Mouse (Mus musculus): ENCODE results near the gene Csmd2.

Csmd2 gene

DNA sequence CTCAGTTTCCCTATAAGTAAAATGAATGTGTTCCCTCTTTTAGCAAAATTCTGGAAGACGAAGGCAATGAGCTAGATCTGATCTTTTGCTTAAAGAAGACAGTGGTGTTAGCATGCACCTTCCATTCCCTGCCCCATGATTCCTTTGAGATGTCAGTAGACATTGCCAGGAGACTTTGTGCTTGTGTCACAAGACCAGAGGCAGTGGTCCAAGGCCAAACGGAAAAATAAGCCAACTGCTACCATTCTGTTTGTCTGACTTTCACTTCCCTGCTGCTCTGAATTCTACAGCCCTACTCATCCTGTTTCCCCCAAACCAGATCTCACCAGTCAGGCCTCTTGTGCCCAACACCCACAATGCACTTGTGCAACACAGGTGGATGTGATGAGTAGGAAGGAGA lies 427.1 kb downstream of the Csmd2 start:
- DNase-seq (ENCODE audit: low read depth, low spot score), result no peak

DNA sequence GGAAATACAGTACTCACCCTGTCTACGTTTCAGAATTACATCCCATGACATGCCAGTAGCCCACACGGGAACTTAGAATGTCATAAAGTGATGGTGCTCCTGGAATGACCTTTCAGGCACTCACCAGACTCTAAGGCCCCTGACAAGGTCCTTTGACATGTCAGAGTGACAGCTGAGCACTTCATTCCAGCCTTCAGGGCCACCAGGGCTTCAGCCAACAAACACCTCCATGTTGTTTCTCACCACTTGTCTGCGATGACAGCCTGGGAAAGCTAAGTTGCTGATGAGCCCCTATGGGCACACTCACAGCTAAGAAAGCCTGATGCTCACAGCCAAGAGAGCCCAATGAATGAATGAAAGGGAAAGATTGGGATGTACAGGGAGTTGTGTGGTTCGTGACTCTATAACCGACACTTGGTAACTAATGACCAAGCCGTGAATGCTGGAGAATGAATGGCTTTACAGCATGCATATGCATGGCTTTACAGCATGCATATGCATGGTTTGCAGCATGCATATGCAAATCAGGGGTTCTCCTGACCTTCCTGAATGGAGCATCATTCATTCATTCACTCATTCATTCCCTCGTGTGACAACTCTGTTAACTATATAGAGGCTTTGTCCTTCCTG lies 432.4 kb downstream of the Csmd2 start:
- no peak for DNase-seq (ENCODE audit: low read depth, low spot score)

DNA sequence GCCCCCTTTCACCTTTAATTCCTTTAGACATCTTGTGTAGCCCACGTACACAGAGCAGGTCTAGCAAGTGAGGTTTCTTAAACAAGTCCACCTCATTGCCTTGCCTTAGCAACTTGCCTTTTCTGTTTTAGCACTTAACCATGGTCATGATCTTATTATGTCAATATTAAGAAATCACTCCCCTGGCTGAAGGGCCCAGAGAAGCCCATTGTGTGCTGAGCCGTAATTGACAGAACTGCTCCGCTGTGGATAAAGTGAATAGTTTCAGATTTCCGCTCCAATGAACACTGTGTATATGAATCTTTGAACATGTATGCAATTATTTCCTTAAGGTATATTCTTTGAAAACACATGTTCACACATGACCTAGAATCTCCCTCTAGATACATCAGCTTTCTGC lies 434.8 kb downstream of the Csmd2 start:
- no peak for DNase-seq (ENCODE audit: low read depth, low spot score)

DNA sequence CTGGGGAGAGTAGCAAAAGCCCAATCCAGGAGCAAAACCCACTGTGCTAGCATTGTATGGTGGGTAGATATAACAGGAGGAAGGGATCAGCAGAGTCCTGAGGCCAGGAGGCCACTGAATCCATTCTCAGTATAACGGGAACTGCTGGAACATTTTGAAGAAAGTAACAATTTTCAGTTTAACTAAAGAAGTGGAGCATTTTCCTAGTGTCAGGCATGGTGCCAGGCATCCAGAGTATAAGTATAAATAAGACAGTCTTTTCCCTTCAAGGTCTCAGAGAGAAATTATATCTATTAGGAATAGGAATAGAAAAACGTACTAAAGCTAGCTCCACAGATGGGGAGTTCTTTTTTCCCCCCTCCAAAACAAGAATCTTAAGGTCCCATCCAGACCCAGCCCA lies 437.7 kb downstream of the Csmd2 start:
- DNase-seq (ENCODE audit: low read depth, low spot score), result no peak

DNA sequence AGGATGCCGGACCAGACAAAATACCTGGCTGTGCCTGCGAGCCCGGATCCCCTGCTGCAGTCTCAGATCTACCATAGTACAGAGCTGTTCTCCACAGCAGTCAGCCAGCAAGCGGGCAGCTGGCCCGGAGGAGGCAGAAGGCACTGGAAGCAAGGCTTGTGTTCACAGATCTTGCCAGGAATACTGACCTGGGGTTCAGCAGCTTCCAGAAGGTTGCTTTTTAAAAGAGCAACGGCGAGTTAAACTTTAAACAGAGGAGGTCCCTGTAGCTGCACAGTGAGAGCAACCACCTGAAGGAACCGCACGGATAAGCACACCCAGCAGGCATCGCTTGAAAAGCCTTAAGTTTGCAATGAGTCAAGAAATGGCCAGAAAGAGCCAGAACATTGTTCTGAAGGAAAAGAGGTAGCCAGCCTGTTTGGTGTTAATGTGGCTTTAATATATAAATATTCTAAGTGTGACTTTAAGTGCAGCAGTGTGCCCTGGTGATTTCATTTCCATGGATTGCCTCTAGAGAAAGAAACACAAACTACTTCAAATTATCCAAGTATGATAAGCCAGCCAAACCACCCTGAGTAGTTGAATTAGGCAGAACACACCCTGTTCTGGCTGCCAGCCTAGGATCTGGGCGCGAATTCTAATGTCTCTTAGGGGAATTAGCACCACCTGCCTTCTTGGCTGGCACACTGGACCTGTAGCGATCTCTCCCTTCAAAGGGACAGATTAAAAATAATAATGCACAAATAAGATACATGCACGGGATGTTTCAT lies 439.8 kb downstream of the Csmd2 start:
- DNase-seq (ENCODE audit: low read depth, low spot score), result no peak

DNA sequence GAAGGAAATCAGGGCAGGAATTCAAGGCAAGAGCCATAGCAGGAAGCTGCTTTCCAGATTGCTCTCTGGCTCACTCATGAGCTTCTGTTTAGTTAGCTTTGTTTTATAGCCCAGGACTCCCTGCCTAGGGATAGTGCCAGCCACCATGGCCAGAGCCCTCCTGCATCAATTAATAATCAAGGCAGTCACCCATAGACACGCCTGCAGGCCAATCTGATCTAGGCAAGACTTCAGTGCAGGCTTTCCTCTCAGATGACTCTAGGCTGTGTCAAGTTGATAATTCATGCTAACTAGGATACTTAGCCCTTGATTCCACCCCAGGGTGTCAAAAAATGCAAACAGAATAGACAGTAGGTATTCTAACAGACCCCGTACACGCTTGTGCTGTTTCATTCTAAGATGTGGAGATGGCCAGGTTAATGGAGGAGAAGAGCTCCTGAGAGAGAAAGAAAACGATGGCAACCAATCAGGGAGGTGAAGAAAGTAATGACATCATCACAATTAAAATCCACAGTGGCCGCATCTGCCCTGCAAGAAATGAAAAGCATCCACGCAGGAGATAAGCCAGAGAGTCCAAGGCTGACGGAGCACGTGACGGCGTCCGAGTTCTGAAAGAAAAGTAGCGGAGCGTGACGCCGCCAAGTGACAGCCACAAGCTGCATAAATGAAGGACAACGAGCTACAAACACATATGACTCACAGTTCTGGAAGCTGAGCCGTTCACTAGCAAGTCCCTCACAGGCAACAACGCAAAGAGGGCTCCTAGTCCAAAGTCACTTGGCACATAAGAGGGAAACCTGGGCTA lies 440.8 kb downstream of the Csmd2 start:
- no peak for DNase-seq (ENCODE audit: low read depth, low spot score)

DNA sequence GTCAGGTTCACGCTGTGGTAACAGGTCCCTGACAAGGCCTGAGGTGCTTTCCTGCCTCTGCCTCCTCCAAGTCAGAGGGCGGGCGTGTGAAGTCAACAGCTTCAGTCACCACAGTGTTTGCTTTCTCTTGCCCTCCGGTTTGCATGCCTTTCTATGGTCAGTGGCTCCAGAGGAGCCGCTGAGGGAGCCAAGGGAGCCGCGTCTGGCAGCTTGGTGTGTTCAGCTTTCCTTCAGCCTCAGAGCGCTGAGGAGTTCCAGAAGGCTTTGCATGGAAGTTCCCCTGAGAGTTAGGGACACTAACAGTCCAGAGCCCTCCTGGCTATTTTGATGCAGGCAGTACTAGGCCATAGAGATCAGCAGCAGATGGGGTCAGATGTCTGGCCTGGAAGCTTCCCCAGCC lies 441.9 kb downstream of the Csmd2 start:
- DNase-seq (ENCODE audit: low read depth, low spot score), result no peak

DNA sequence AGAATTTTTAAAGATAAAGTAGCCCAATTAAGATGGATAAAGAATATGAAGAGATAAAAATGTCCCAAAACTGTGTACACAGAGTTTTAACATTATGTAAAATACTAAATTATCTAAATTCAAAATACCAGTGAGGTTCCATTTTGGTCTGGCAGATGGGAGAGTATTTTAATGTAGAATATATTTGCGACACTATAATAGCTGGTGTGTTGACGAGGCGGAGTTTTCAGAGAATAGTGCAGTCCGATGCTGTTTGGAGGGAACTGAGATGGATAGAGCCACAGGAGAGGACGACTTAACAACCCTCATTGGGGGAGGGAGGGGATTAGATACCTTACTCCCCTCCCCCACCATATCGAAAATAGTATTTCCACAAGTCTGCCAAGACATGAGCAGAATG lies 452.9 kb downstream of the Csmd2 start:
- no peak for DNase-seq (ENCODE audit: low read depth, low spot score)

DNA sequence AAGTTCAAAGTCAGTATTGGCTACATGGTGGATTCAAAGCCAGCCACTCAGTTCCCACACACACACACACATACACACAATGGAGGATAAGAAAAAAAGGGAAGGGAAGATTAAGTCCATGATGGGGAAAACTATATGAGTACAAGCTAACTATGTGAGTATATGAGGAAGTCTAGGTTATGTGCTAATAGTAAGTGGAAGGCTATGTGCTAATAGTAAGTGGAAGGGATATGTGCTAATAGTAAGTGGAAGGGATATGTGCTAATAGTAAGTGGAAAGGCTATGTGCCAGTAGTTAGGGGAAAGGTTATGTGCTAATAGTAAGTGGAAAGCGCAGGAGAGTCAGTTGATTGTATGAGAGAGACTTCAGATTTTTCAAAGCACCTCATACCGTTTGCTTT lies 453.6 kb downstream of the Csmd2 start:
- no peak for DNase-seq (ENCODE audit: low read depth, low spot score)

DNA sequence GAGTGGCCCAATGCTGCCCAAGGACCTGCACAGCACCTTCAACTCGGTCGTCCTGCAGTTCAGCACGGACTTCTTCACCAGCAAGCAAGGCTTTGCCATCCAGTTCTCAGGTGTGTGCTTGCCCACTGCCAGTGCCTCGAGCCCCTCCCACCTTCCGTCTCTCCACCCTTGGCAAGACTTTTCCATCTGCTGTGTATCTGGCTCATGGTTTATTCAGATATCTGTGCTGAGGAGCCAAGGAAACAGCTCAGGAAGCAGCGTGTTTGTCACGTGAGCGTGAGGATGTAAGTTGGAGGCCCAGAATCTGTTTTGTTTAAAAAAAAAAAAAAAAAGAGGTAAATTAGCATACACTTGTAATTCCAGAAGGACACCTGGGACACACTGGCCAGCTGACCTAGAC lies 455.1 kb downstream of the Csmd2 start:
- no peak for DNase-seq (ENCODE audit: low read depth, low spot score)

DNA sequence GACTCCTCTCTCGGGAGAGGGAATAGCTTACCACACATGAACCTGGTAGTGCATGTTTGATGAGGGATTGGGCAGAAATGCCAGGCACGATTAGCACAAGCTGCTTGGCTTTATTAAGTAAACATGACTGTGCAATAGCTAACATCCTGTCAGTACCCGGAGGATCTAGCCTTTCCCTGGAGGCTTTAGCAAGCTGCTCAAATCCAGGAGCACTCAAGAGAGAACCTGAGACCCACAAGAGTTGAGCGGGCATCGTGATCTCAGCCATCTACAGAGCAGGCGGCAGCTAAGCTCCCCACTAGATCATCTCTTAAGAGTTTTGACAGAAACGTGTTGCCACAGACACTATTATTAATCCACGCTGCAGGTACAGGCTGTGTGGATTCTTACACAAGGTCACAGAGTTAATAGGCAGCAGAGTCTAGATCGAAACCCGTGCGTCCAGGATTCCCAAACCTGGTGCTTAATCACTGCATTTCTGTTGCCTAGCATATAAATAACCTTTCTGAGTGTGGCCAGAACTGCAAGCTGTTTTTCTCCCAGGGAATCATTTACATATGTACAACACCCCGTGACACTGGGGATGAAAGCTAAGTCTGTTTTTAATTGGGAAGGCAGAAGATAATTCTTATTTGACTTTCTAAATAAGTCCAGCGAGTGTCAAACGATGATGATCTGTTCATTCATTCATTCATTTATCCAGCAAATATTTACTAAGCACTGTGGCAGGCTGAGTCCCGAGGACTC lies 458.0 kb downstream of the Csmd2 start:
- no peak for DNase-seq (ENCODE audit: low read depth, low spot score)

DNA sequence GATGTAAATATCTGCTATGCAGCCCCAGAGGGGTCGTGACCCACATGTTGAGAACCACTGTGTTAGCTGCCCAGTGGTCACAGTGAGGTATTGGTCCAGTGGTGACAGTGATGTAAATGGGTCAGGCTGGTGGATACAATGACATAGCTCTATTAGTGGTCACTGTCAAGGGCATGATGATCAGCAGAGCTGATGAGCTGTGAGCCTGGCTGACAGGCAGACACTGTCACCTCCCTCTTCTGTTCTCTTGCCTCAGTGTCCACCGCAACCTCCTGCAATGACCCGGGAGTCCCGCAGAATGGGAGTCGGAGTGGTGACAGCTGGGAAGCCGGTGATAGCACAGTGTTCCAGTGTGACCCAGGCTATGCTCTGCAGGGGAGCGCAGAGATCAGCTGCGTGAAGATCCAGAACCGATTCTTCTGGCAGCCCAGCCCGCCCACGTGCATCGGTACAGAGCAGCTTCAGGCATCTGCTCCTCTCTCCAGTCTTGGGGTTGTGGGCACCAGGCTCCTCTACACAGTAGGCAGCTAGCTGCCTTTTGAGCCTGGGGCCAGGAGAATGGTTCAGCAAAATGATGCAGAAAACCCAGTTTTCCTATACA lies 461.3 kb downstream of the Csmd2 start:
- DNase-seq (ENCODE audit: low read depth, low spot score), result no peak

DNA sequence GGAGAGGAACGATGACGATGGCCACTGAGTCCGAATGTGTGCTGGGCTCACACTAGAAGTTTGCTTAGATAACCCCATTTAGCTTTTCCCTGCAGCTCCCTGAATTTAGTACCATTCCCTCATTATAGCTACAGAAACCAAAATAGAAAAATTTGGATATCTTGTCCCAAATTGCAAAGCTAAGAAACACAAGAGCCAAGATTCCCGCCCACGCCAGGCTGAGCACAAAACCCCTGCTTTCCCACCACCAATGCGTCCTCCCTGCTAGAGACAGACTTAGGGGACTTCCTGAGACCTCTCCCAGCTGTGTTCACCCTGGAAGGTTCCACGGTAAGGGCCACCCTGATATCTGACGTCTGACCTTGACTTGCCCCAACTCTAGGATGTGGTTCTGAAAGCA lies 462.5 kb downstream of the Csmd2 start:
- DNase-seq (ENCODE audit: low read depth, low spot score), result no peak

DNA sequence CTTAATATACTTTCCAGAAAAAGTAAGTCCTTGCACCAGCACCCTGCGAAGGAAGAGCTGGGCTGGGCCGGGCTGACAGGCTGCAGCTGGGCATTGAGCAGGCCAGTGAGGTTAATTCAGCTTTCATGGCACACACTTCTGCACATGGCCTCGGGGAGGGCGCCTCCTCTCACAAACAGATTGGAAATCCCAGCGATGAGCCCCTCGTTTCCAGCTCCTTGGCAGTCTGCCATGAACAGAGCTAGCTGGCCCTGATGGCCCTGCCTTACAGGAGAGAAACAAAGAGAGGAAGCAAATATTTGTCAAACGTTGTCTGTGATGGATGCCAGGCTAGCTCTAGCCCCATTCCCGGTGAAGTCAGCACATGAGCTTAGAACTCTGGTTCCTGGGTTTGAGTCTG lies 463.3 kb downstream of the Csmd2 start:
- no peak for DNase-seq (ENCODE audit: low read depth, low spot score)

DNA sequence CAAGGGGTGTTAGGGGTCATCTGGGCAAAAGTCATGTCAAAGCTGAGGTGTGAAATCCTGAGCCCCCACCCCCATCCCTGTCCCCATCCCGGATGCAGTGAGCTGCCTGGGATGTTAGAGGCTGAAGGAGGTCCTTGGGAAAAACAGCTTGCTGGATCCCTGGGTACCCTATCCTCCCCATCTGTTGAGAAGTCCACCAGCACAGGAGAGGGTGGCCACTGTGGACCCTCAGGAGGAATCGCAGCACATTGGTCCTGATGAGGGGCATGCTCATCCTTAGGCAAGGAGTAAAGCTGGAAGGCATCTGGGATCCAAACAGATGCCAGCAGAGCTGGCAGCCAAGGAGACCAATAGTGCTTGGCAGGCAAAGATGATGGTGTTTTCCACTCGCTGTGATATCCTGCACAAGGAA lies 463.7 kb downstream of the Csmd2 start:
- DNase-seq (ENCODE audit: low read depth, low spot score), result no peak

DNA sequence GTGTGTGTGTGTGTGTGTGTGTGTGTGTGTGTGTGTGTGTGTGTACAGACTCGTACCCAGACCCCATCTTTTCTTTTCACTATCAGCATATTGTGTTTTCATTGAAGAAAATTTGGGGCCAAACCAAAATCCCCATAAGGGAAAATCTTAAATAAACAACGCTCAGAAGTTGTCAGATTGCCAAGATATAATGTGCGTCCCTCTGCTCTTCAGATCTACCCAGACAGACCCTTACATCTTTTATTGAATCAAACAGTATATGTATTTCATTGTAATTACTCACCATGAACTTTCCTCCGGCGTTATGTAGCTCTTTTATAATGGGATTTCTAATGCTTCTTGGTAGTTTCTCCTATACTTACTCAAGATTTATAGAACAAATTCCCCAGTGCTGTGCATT lies 479.1 kb downstream of the Csmd2 start:
- no peak for DNase-seq (ENCODE audit: low read depth, low spot score)

DNA sequence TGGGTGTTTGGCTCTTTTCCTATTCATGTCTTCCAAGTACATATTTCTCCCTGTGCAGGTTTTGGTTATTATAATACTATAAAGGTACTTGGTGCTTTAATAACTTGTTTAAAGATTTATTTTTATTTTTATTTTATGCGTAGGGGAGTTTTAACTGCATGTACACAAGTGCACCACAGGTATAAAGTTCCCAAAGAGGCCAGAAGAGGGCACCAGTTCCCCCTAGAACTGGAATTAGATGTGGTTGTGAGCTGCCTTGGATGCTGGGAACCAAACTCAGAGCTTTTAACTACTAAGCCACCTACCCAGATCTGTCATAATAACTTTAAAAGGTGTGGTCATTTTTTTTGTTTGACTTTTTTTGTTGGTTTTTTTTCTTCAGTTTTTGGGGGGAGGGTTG lies 480.4 kb downstream of the Csmd2 start:
- DNase-seq (ENCODE audit: low read depth, low spot score), result peak; percentile 23

DNA sequence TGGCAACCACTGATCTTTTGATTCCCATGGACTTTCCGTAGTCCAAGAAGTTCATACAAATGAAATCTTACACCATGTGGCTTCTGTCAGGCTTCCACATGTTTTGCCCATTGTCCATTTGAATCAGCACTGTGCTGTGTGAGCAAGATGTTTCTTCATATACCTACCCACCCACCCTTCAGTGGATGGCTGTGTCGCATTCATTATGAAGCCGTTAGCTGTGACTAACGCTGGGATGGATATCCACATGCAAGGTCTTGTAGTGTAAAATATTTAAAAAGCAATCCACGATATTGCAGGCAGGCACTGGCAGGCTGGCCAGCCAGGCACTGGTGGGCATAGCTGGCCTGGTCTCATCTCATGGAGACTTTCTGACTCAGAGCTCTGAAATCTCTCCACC lies 488.6 kb downstream of the Csmd2 start:
- no peak for DNase-seq (ENCODE audit: low read depth, low spot score)

DNA sequence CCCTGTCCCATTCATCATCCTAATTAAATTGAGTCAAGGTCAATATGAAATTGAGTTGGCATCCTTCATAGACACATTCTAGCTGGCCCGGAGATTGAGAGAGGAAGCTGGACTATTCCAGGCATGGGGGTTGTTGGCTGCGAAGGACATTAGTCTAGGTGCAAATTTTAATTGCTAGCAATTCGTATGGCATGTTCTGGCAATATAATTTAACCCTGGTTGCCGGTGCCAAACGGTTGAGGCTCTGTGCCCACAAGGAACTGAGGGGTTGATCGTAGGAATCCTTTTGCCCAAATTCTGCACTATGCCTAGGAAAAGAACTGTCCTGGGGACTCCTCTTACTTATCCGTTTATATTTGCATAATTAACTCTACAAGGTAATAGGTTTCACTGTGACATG lies 496.2 kb downstream of the Csmd2 start:
- no peak for DNase-seq (ENCODE audit: low read depth, low spot score)

DNA sequence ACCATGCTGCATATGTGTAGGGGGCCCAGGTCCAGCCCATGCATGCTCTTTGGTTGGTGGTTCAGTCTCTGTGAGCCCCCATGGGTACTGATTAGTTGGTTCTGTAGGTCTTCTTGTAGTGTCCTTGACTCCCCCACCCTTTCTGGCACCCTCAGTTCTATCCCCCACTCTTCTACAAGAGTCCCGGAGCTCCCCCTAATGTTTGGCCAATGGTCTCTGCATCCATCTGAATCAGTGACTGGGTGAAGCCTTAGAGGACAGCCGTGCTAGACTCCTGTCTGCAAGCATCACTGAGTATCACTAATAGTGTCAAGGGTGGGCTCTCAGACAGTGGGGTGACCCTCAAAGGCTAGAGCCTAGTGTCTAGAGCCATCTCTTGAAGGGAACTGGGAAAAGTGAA lies 497.0 kb downstream of the Csmd2 start:
- no peak for DNase-seq (ENCODE audit: low read depth, low spot score)

DNA sequence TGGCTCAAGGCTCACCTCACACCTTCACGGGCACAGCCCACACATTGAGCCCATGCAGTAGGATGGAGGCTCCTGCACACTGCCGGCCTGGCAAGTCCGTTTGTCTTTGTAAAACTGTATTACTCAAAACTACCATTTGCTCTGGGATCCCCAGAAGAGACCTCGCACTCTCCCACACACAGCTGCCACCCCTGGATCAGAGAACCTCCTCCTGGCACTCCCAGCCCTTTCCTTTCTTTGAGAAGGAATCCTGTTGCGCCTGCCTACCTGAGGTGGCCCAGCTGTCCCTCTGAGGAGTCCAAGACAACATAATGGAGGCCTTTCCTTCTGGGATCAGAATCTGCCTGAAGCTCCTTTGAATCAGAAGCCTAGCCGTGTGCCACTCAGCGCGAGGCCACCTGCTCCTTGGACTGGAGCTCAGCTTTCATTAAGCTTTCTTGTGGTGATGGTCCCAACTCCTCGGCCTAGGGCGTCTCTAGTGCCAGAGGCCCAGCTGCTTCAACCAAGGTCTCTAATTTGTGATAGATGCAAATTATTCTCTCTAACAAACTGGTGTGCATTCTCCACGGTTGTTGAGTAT lies 502.0 kb downstream of the Csmd2 start:
- no peak for DNase-seq (ENCODE audit: low read depth, low spot score)
